Mouse (Mus musculus): Measurements from ENCODE around the gene Cox19. TPM values are rescaled to one million over a fixed set of nuclear protein-coding genes. Genes with fewer than 3 reads are reported as not detected.
A peak's percentile ranks its signal among the peaks of the same experiment; 100 is the strongest.

Cox19 gene
- polyA plus RNA-seq, 1 experiment from 2014 or later = 15.7 TPM

GRCm38 (mm10) chr5:139388694-139389675 lies 37.8 kb upstream of the Cox19 start:
- WGBS (ENCODE audit: missing documents) = 91% methylated on average over 17 of the region's 17 CpGs
- peaks cover 100% of the 10 kb centered on the region for H3K79me2 ChIP-seq (ENCODE audit: inconsistent target)
- peak overlapping the region; percentile 35 for H3K27ac ChIP-seq
- H3K4me3 ChIP-seq (ENCODE audit: inconsistent target) = no peak overlapping the region
- H3K36me3 ChIP-seq (ENCODE audit: inconsistent target) = peaks cover 65% of the 10 kb centered on the region

DNA sequence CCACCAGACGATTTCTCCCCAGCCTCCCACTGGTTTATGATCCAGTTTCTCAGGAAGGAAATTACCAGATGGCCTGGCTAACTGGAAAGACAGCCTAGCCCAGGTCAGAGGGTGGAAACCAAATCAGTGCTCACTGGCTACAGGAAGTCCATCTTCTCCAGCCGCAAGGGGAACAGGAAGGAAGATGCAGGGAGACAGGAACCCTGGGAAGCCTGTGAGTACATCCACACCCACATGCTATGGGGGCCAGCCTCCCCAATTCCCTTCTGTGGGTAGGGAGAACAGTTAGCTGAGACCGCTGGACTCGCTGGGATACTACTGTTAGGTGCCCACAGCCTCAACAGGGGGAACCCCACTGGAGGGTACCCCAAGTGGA lies 37.0 kb upstream of the Cox19 start:
- Histone ChIP-seq H3K79me2 (ENCODE audit: inconsistent target) (peaks cover 100% of the 10 kb centered on the region), H3K36me3 (ENCODE audit: inconsistent target) (peaks cover 61% of the 10 kb centered on the region), H3K27ac (peak overlapping the region; percentile 35), H3K4me3 (ENCODE audit: inconsistent target) (no peak overlapping the region)
- 37% methylated on average over 4 of the region's 4 CpGs for WGBS (ENCODE audit: missing documents)

DNA sequence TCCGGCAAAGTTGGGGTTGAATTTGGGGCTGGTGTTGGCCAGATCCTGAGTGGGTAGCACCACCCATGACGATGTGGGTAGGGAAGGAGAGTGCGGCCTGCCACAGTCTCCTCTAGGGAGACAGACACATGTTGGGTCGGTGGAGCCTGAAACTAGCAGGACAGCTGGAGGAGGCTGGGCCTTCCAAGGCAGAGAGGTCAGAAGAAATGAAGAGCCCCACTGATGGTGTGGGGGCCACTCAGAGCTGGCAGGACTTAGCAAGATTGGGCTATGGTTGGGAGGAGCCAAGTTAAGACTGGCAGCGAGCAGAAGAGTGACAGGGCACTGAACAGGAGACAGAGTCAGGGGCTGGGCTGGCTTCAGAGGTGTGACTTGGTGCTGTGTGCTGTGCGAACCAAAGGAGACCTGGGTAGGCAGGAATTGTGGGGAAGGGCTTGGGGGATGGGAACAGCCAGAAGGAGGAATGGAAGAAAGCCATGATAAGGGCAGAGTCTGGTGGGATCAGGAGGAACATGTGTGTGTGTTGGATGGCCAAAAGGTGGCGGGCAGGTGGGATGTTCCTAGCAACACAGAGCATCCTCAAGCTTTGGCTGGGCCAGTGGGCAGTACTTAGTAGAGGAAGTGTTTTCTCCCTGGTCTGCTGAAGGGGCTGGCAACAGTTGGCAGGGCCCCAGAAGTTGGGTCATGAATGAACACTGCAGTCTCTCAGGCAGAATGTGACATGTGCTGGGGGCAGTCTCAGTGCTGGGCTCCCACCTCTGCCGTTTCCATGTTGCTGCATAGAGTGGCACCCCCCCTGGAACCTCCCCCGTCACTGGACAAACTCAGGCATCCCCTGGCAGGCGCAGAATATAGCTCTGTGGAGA lies 36.3 kb upstream of the Cox19 start:
- WGBS (ENCODE audit: missing documents) = 63% methylated on average over 7 of the region's 10 CpGs
- peaks cover 100% of the 10 kb centered on the region for H3K79me2 ChIP-seq (ENCODE audit: inconsistent target)
- no peak overlapping the region for H3K4me3 ChIP-seq (ENCODE audit: inconsistent target)
- H3K27ac ChIP-seq = peak overlapping the region; percentile 35
- H3K36me3 ChIP-seq (ENCODE audit: inconsistent target) = peaks cover 55% of the 10 kb centered on the region; the same call in 1 of the 2 replicates

GRCm38 (mm10) chr5:139386047-139386446 lies 34.8 kb upstream of the Cox19 start:
- 83% methylated on average over 5 of the region's 5 CpGs for WGBS (ENCODE audit: missing documents)
- Histone ChIP-seq H3K4me3 (ENCODE audit: inconsistent target) (no peak overlapping the region), H3K27ac (no peak overlapping the region), H3K79me2 (ENCODE audit: inconsistent target) (peaks cover 100% of the 10 kb centered on the region), H3K36me3 (ENCODE audit: inconsistent target) (peaks cover 47% of the 10 kb centered on the region; the same call in 1 of the 2 replicates)

GRCm38 (mm10) chr5:139384531-139384930 lies 33.3 kb upstream of the Cox19 start:
- Histone ChIP-seq H3K79me2 (ENCODE audit: inconsistent target) (peaks cover 94% of the 10 kb centered on the region), H3K4me3 (ENCODE audit: inconsistent target) (no peak overlapping the region), H3K36me3 (ENCODE audit: inconsistent target) (peaks cover 37% of the 10 kb centered on the region; the same call in 1 of the 2 replicates), H3K27ac (no peak overlapping the region)
- 75% methylated on average over 10 of the region's 10 CpGs for WGBS (ENCODE audit: missing documents)

GRCm38 (mm10) chr5:139383234-139383633 lies 32.0 kb upstream of the Cox19 start:
- Histone ChIP-seq H3K36me3 (ENCODE audit: inconsistent target) (peaks cover 26% of the 10 kb centered on the region; the same call in 1 of the 2 replicates), H3K79me2 (ENCODE audit: inconsistent target) (peaks cover 94% of the 10 kb centered on the region), H3K4me3 (ENCODE audit: inconsistent target) (peak overlapping the region; percentile 63; the same call in 1 of the 2 replicates), H3K27ac (peak overlapping the region; percentile 84)
- WGBS (ENCODE audit: missing documents) = 56% methylated on average over 9 of the region's 9 CpGs

- WGBS (ENCODE audit: missing documents) = 19% methylated on average over 8 of the region's 8 CpGs
- Histone ChIP-seq H3K4me3 (ENCODE audit: inconsistent target) (peak overlapping the region; percentile 63), H3K27ac (peak overlapping the region; percentile 84), H3K79me2 (ENCODE audit: inconsistent target) (peaks cover 92% of the 10 kb centered on the region), H3K36me3 (ENCODE audit: inconsistent target) (peaks cover 25% of the 10 kb centered on the region; the same call in 1 of the 2 replicates)
Measured at GRCm38 (mm10) chr5:139382760-139383159, 31.5 kb upstream of the Cox19 start.

DNA sequence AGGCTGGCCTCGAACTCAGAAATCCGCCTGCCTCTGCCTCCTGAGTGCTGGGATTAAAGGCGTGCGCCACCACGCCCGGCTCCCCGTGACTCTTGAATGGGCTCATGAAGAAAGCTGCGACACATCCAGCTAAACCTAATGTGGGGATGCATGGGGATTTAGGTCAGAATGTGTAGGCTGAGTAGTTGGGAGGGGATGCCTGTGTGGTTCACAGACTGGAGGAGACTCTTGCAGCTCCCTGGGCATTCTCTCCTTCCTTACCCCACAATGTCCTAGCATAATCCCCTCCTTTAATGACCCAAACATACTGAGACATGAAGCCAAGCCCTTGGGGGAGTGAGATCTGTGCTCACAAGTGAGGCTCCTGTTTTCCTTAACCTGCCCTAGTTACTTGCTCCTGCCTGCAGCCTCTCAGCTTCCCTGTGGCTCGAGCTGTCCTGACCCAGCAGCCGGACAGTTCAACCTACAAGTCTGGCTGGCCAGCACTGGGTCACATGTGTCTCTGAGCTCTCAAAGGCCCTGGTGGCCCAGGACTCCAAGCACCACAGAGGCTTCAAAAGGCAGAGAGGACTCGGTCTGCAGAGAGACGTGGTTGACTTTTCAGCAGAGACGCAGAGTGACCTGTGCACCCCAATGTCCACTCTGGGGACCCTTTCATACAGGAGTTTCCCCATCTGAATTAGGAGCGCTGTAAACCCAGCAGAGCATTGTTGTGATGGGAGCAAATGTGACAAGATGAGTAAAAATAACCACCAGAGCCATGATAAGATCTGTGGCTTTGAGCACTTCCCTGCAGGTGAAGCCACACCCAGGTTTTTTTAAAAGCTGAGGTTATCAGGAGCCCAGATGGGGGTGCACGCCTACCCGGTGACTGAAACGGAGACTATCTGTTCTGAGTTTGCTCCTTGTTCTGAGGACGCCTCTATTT lies 30.6 kb upstream of the Cox19 start:
- Histone ChIP-seq H3K27ac (peak overlapping the region; percentile 84), H3K79me2 (ENCODE audit: inconsistent target) (peaks cover 86% of the 10 kb centered on the region), H3K36me3 (ENCODE audit: inconsistent target) (peaks cover 25% of the 10 kb centered on the region; the same call in 1 of the 2 replicates), H3K4me3 (ENCODE audit: inconsistent target) (peak overlapping the region; percentile 63)
- WGBS (ENCODE audit: missing documents) = 33% methylated on average over 18 of the region's 18 CpGs

- H3K36me3 ChIP-seq (ENCODE audit: inconsistent target) = peaks cover 19% of the 10 kb centered on the region; the same call in 1 of the 2 replicates
- peaks cover 85% of the 10 kb centered on the region for H3K79me2 ChIP-seq (ENCODE audit: inconsistent target)
- 1% methylated on average over 67 of the region's 73 CpGs for WGBS (ENCODE audit: missing documents)
- H3K4me3 ChIP-seq (ENCODE audit: inconsistent target) = peak overlapping the region; percentile 63
- H3K27ac ChIP-seq = peak overlapping the region; percentile 99
Measured at GRCm38 (mm10) chr5:139380385-139381248, 29.4 kb upstream of the Cox19 start.

- peaks cover 77% of the 10 kb centered on the region for H3K79me2 ChIP-seq (ENCODE audit: inconsistent target)
- H3K4me3 ChIP-seq (ENCODE audit: inconsistent target) = peak overlapping the region; percentile 33; the same call in 1 of the 2 replicates
- peaks cover 11% of the 10 kb centered on the region; the same call in 1 of the 2 replicates for H3K36me3 ChIP-seq (ENCODE audit: inconsistent target)
- H3K27ac ChIP-seq = peak overlapping the region; percentile 99
- 13% methylated on average over 8 of the region's 8 CpGs for WGBS (ENCODE audit: missing documents)
Measured at GRCm38 (mm10) chr5:139379771-139380384, 28.7 kb upstream of the Cox19 start.

- H3K36me3 ChIP-seq (ENCODE audit: inconsistent target) = peaks cover 6% of the 10 kb centered on the region; the same call in 1 of the 2 replicates
- peaks cover 70% of the 10 kb centered on the region for H3K79me2 ChIP-seq (ENCODE audit: inconsistent target)
- WGBS (ENCODE audit: missing documents) = 24% methylated on average over 20 of the region's 21 CpGs
- H3K27ac ChIP-seq = peak overlapping the region; percentile 99
- peak overlapping the region; percentile 33 for H3K4me3 ChIP-seq (ENCODE audit: inconsistent target)
Measured at GRCm38 (mm10) chr5:139378986-139379629, 27.9 kb upstream of the Cox19 start.

- Histone ChIP-seq H3K79me2 (ENCODE audit: inconsistent target) (peaks cover 61% of the 10 kb centered on the region), H3K27ac (peak overlapping the region; percentile 99), H3K4me3 (ENCODE audit: inconsistent target) (peak overlapping the region; percentile 33), H3K36me3 (ENCODE audit: inconsistent target) (no peaks in the 10 kb centered on the region)
- WGBS (ENCODE audit: missing documents) = 25% methylated on average over 7 of the region's 7 CpGs
Measured at GRCm38 (mm10) chr5:139378271-139378556, 27.0 kb upstream of the Cox19 start.

Data from macrophage (primary cell).